Mouse (Mus musculus) forebrain, embryonic 11.5 days (tissue): ENCODE results near the gene Hsd11b1. TPM values are rescaled to one million over a fixed set of nuclear protein-coding genes. Genes with fewer than 3 reads are reported as not detected.
A peak's percentile ranks its signal among the peaks of the same experiment; 100 is the strongest.

ENCODE experiments used
- ATAC-seq: fragments of 200-750 bp; cut with Nextera tagmentation; replicated peaks from 2 replicates; pipeline ENCODE4 v1.8.0; 2017; ENCODE audit warnings: moderate TSS enrichment; ENCODE audit not compliant: low FRiP score
- DNase-seq: peaks from one replicate; pipeline ENCODE4 v3.0.0-alpha.2; 2017; ENCODE audit warnings: low spot score
- H3K27ac ChIP-seq: fragments of 300-500 bp; sonication (generic); 2 replicates; pipeline ENCODE4 v1.5.1; 2014; ENCODE audit warnings: low read depth, low read length
- H3K27me3 ChIP-seq: fragments of 300-500 bp; sonication (generic); 2 replicates; pipeline ENCODE4 v1.6.1; 2014; ENCODE audit warnings: mild to moderate bottlenecking, low read length, mixed read lengths; ENCODE audit not compliant: control insufficient read depth, insufficient read depth
- H3K36me3 ChIP-seq: fragments of 300-500 bp; sonication (generic); 2 replicates; pipeline ENCODE4 v1.6.1; 2014; ENCODE audit warnings: mild to moderate bottlenecking, low read length, moderate library complexity, mixed read lengths; ENCODE audit not compliant: control insufficient read depth, insufficient read depth
- H3K4me1 ChIP-seq: fragments of 300-500 bp; sonication (generic); replicated peaks from 2 replicates; pipeline ENCODE4 v1.6.1; 2014; ENCODE audit warnings: low read length, mixed read lengths; ENCODE audit not compliant: control insufficient read depth, insufficient read depth
- H3K4me2 ChIP-seq: fragments of 300-500 bp; sonication (generic); 2 replicates; pipeline ENCODE4 v1.6.1; 2014; ENCODE audit warnings: low read depth, mild to moderate bottlenecking, low read length, moderate library complexity, mixed read lengths; ENCODE audit not compliant: severe bottlenecking
- H3K4me3 ChIP-seq: fragments of 300-500 bp; sonication (generic); 2 replicates; pipeline ENCODE4 v1.5.1; 2014; ENCODE audit warnings: low read depth, low read length
- H3K9ac ChIP-seq: fragments of 300-500 bp; sonication (generic); 2 replicates; pipeline ENCODE4 v1.6.1; 2014; ENCODE audit warnings: low read length
- H3K9me3 ChIP-seq: fragments of 300-500 bp; sonication (generic); 2 replicates; pipeline ENCODE4 v1.6.1; 2016; ENCODE audit warnings: low read length, mixed read lengths; ENCODE audit not compliant: control insufficient read depth
- WGBS: fragments of 180-500 bp; shearing (Covaris S2); extraction: QIAGEN DNeasy Blood & Tissue Kit; methylation state at CpG from one replicate; pipeline ENCODE4 v1.1.7; 2014; 5-methylcytosine and 5-hydroxymethylcytosine counted together
- polyA plus RNA-seq: library from polyadenylated mRNA; unstranded; fragments of >200 nt; fragmentation: Nextera tagmentation; extraction: Ambion mirVana; gene quantifications from 2 replicates; pipeline ENCODE4 v1.2.1, GENCODE M21; 2014

The Hsd11b1 gene
- polyA plus RNA-seq, 1 experiment from 2014 or later = not detected

- no peaks in the 10 kb centered on the region for H3K4me1 ChIP-seq
- H3K27me3 ChIP-seq = no peaks in the 10 kb centered on the region
- no peaks in the 10 kb centered on the region for H3K36me3 ChIP-seq
- no peaks in the 10 kb centered on the region for H3K9me3 ChIP-seq
- ATAC-seq (no peak), DNase-seq (no peak)
- no peak overlapping the region for H3K4me2 ChIP-seq
- H3K4me3 ChIP-seq = no peak overlapping the region
- H3K27ac ChIP-seq = no peak overlapping the region
- no peak overlapping the region for H3K9ac ChIP-seq
- 59% methylated on average over 3 of the region's 3 CpGs for WGBS
Measured at GRCm38 (mm10) chr1:193195169-193195810, 68.6 kb downstream of the Hsd11b1 start.

- Histone ChIP-seq H3K36me3 (no peaks in the 10 kb centered on the region), H3K9me3 (no peaks in the 10 kb centered on the region), H3K4me1 (peaks cover under 1% of the 10 kb centered on the region; the same call in 1 of the 2 replicates), H3K9ac (no peak overlapping the region), H3K27me3 (no peaks in the 10 kb centered on the region), H3K4me3 (no peak overlapping the region), H3K27ac (no peak overlapping the region), H3K4me2 (no peak overlapping the region)
- WGBS = 88% methylated on average over 3 of the region's 3 CpGs
- ATAC-seq (no peak), DNase-seq (no peak)
Measured at GRCm38 (mm10) chr1:193194416-193195140, 69.3 kb downstream of the Hsd11b1 start.

DNA sequence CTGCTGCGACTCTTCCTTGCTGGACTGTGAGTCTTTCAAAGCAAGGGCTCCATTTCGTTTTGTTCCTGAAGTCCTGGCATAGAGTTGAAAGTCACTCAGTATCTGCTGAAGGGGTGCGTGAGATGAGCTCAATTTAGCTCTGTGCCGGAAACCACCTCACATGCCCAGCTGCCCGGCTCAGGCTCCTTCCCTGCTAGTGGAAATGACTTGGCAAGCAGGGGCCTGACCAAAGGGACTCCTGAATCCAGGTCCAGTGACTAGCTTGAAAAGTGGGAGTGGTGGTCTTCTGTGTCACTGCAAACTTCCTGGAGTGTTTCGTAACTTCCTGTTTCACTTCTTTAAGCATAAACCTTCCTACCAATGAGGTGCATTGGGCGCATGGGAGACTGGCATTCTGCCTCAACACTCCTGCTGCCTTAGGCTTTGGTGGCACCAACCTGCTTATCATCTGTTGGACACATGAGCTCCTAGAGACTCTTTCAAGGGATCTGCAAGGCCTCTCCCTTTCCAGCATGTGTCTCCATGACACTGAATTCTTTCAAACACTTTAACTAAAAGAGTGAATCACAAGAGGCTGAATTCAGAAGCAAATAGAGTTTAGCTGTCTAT, 72.1 kb downstream of the Hsd11b1 start:
- peaks cover 5% of the 10 kb centered on the region; the same call in 1 of the 2 replicates for H3K4me1 ChIP-seq
- H3K4me3 ChIP-seq = no peak overlapping the region
- no peak overlapping the region for H3K9ac ChIP-seq
- no peaks in the 10 kb centered on the region for H3K27me3 ChIP-seq
- ATAC-seq (no peak), DNase-seq (no peak)
- no peaks in the 10 kb centered on the region for H3K36me3 ChIP-seq
- H3K9me3 ChIP-seq = no peaks in the 10 kb centered on the region
- WGBS = 87% methylated on average over 7 of the region's 7 CpGs
- H3K4me2 ChIP-seq = no peak overlapping the region
- H3K27ac ChIP-seq = no peak overlapping the region

DNA sequence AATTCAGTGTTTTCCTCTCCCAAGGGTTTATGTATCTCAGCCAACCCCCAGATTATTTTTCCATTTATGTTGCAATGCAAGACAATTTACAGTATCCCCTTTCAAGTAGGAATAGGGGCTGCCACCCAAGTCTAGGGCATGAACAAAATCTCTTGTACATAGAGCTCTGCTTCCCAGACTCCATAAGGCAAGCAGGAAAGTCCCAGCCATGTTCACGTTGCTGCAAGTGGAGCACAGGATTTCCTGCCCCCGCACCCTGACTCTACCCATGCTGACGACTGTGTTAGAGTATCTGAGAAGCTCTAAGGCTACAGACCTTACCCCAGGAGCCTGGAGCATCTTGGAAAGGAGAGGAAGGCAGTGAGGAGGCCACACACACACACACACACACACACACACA, 74.1 kb downstream of the Hsd11b1 start:
- Histone ChIP-seq H3K9me3 (no peaks in the 10 kb centered on the region), H3K27ac (no peak overlapping the region), H3K4me1 (peaks cover 5% of the 10 kb centered on the region; the same call in 1 of the 2 replicates), H3K36me3 (no peaks in the 10 kb centered on the region), H3K27me3 (no peaks in the 10 kb centered on the region), H3K4me2 (no peak overlapping the region), H3K4me3 (no peak overlapping the region), H3K9ac (no peak overlapping the region)
- 68% methylated on average over 3 of the region's 3 CpGs for WGBS
- ATAC-seq (no peak), DNase-seq (no peak)

GRCm38 (mm10) chr1:193189151-193189621, 74.7 kb downstream of the Hsd11b1 start:
- Histone ChIP-seq H3K4me3 (no peak overlapping the region), H3K27ac (no peak overlapping the region), H3K9me3 (no peaks in the 10 kb centered on the region), H3K4me2 (no peak overlapping the region), H3K9ac (no peak overlapping the region), H3K36me3 (no peaks in the 10 kb centered on the region), H3K4me1 (peaks cover 5% of the 10 kb centered on the region; the same call in 1 of the 2 replicates), H3K27me3 (no peaks in the 10 kb centered on the region)
- DNase-seq = peak; percentile 60
- ATAC-seq = peak; percentile 88
- WGBS = 33% methylated on average over 9 of the region's 9 CpGs

GRCm38 (mm10) chr1:193188257-193188656, 75.6 kb downstream of the Hsd11b1 start:
- H3K27ac ChIP-seq = no peak overlapping the region
- H3K27me3 ChIP-seq = no peaks in the 10 kb centered on the region
- no peaks in the 10 kb centered on the region for H3K9me3 ChIP-seq
- H3K9ac ChIP-seq = no peak overlapping the region
- H3K4me2 ChIP-seq = no peak overlapping the region
- no peaks in the 10 kb centered on the region for H3K36me3 ChIP-seq
- DNase-seq (no peak), ATAC-seq (no peak)
- peaks cover 5% of the 10 kb centered on the region; the same call in 1 of the 2 replicates for H3K4me1 ChIP-seq
- WGBS = 91% methylated on average over 6 of the region's 6 CpGs
- H3K4me3 ChIP-seq = no peak overlapping the region

DNA sequence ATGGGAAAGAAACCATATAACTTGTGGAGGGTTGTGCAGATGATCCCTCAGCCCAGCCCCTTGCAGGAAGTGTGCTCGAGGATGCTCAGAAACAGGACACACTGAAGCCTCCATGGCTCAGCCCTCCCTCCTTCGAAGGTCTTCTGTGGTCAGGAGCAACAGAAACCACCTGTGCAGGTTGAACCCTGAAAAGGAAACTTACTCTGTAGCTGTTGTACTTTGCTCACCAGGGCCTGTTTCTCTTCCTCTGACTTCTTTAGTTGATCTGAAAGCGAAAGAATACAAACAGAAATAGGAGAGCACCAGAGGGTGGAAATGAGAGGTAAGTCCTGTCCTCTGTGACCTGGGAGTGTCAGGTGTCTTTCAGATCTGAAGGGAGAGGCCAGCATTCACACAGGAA, 82.8 kb downstream of the Hsd11b1 start:
- ATAC-seq (no peak), DNase-seq (no peak)
- no peaks in the 10 kb centered on the region for H3K27me3 ChIP-seq
- no peak overlapping the region for H3K27ac ChIP-seq
- H3K4me2 ChIP-seq = no peak overlapping the region
- H3K9ac ChIP-seq = no peak overlapping the region
- H3K4me3 ChIP-seq = no peak overlapping the region
- no peaks in the 10 kb centered on the region for H3K36me3 ChIP-seq
- no peaks in the 10 kb centered on the region for H3K9me3 ChIP-seq
- 90% methylated on average over 3 of the region's 3 CpGs for WGBS
- H3K4me1 ChIP-seq = no peaks in the 10 kb centered on the region

DNA sequence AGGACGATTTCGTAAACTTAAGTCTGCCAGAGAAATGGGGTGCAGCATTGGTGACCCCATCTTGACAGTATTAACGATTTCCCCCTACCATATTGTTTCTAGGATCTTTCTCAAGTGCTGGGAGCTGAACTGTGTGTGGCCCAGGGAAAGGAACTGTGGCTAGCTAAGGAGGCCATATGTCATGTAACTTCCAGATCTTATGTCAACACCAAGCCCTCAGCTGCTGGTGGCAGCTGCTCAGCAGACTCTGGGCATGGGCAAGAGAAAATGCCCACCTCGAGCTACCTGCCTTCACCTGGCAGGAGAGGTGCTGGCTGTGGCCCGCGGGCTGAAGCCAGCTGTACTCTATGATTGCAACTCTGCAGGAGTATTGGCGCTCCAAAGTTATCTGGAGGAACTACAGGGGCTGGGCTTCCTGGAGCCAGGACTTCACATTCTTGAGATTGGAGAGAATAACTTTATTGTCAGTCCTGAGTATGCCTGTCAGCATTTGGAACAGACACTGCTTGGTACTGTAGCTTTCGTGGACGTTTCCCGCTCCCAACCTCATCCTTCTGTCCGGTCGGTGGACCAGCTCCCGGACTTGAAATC, 89.6 kb downstream of the Hsd11b1 start:
- WGBS = 92% methylated on average over 13 of the region's 13 CpGs
- Histone ChIP-seq H3K27ac (no peak overlapping the region), H3K36me3 (no peaks in the 10 kb centered on the region), H3K9ac (peak overlapping the region; percentile 72), H3K9me3 (no peaks in the 10 kb centered on the region), H3K4me3 (peak overlapping the region; percentile 82), H3K27me3 (no peaks in the 10 kb centered on the region), H3K4me1 (peaks cover 4% of the 10 kb centered on the region; the same call in 1 of the 2 replicates), H3K4me2 (peak overlapping the region; percentile 77)
- DNase-seq (no peak), ATAC-seq (no peak)
